Mouse (Mus musculus) natural killer cell, adult 2 months (primary cell): Measurements from ENCODE around the gene Jph3.

Source experiments
- DNase-seq, 2 experiments: peaks; one replicate each; pipeline ENCODE4 v3.0.0; 2022; ENCODE audit warnings: low spot score in 2 of 2

Gene Jph3

DNA sequence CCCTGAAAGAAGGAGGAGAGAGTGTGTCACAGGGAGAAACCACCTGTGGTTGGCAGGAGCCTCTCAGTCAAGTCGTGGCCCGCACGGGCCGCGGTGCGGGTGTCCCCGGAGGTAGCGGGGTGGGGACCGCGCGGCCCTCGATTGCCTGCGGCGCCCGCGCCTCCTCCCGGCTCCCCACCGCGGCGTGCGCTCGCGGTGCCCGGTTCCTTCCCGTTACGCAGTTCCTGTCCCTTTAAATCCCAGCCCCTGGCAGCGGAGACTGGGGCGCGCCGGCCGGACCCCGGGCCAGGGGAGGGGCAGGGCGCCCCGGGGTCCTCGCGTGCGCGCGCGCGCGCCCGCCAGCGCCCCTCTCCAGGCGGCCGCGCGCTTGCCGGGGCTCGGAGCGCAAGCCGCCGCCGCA lies 331 bp downstream of the Jph3 start:
- DNase-seq: no peak

DNA sequence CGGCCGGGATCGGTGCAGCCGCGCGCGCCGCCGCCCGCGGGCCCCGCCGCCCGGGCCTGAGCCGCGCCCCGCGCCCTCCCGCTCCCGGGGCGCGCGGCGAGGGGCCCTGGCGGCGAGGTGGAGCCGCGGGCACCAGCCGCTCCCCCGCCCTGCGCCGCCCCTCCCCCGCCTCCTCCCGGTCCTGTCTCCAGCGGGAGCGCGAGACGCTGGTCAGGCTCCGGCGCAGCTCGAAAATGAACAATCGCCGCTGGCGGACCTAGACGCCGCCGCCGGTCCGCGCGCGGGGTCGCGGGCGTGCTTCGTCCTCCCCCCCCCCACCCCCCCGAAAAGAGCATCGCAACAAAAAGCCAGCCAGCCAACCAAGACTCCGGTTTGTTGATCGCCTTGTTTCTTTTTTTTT lies 747 bp downstream of the Jph3 start:
- no peak for DNase-seq

DNA sequence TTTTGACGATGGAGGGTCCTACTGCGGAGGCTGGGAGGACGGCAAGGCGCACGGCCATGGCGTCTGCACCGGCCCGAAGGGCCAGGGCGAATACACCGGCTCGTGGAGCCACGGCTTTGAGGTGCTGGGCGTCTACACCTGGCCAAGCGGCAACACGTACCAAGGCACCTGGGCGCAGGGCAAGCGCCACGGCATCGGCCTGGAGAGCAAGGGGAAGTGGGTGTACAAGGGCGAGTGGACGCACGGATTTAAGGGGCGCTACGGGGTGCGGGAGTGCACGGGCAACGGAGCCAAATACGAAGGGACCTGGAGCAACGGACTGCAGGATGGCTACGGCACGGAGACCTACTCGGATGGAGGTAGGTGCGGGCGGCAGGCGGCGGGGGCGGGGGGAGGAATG lies 1.2 kb downstream of the Jph3 start:
- DNase-seq: no peak

DNA sequence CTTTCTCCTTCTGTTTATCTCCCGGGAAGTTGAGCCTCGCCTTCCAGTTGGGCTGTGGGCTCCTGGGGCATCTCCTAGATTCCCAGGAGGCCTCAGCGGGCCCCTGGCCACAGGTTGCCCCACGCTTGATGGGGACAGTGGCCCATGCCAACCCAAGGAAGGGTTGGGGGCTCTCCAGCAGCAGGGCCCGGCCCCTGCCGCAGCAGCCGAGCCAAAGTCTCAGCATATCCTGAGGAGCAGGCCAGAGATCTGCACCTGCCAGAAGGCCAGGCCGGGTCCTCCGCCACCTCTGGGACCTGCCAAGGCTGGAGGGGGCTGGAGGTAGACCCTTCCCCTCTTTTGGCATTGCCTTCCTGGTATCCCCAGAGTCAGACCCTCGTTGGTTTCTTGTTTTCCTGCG lies 1.6 kb downstream of the Jph3 start:
- DNase-seq: no peak

DNA sequence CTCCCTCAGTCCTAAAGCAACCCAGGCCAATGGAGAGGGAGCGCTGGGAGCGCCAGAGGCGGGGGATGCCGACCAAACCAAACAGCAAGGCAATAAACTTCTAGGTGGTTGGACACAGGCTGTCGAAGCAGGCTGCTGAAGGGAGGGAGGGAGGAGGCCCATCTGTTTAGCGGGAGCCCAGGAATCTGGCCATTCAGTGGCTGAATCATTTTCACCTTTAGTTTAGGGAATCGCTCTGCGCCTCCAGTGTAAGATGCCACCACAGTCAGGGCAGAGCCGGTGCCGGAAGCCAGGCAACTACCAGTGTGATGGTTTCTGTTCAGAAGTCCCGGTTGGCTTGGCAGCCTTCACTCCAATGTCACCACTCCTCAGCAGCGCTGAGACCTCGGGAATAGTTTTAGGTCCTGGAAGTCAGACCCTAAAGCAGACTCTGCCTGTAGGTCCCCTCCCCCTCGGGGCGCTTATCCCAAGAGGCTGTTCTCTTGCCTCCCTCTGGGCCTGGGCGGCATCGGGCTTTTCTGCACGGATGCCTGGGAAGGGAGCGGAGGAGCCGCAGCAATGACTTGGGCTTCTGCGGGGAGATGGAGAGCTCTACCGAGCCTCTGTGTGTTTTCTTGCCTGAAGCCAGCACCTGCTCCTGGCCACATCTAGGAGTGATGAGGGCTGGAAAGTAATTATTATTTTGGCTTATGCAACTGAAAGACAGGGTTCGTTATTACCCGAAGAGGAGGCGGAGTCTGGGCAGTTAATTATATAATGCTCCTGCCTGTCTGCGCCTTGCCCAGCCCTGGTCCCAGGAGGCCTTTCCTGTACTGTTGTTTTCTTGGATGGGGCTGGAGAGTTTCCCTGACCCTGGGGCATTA lies 2.3 kb downstream of the Jph3 start:
- no peak for DNase-seq

DNA sequence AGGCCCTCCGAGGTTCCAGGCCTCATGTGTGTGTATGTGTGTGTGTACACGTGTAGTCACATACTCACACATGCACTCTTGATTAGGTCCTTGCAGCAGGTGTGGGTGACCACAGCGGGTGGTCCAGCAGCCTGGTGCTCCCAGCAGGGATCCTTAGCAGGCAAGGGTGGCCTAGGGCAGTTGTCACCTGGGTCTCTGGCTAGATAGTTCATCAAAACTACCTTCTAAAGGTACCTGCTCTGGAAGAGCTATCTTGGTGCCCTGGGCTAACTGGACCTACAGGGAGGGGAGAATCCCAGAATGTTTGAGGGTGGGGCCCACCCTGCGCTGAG lies 2.9 kb downstream of the Jph3 start:
- no peak for DNase-seq

DNA sequence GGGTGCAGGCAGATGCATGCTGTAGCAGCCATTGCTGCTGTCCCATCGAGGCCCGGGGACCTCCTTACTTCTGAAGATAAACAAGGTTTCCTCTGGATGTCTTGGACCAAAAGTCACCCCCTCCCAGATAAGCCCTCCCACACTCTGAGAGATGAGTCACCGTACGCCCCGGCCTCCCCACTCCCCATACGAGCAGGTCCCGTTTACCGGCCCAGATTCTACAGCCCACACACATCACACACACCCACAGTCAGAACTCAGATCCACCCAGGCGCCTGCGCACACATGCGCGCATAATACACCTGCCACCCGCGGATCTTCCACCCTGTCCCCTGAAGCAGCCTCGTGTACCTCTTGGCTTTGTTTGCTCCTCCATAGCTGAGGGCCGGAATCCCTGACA lies 4.8 kb downstream of the Jph3 start:
- no peak for DNase-seq

DNA sequence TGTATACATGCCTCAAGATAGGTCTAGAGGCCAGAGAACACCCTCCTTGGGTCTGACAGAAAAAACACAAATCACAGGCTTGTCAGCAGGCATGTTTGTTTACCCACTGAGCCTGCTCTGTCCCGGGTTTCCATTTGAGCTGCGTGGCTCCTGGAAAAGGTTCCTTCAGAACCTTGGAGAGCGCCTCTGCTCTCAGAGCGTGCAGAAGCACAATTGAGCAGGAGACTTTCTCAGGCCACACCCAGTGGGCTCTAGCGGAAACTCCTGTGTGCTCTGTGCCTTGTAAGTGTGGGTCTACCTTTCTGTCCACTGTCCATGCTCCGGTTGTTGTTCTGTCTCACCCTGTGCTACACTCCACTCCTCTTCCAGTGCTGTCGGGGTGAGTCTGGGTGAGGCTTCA lies 6.8 kb downstream of the Jph3 start:
- no peak for DNase-seq

DNA sequence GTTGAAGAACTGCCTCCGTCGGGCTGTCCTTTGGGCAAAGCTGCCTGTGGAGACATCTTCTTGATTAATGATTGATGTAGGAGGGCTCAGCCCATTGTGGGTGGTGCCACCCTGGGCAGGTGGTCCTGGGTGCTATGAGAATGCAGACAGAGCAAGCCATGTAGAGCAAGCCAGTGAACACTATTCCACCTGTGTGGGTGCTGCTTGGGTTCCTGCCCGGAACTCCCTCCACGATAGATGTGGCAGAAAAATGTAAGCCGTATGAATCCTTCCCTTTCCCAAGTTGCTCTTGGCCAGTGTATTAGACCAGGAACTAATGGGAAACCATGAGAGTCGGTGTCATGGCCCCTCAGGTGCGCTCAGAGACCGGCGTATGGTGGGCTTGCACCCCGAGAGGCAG lies 11.3 kb downstream of the Jph3 start:
- DNase-seq: no peak

DNA sequence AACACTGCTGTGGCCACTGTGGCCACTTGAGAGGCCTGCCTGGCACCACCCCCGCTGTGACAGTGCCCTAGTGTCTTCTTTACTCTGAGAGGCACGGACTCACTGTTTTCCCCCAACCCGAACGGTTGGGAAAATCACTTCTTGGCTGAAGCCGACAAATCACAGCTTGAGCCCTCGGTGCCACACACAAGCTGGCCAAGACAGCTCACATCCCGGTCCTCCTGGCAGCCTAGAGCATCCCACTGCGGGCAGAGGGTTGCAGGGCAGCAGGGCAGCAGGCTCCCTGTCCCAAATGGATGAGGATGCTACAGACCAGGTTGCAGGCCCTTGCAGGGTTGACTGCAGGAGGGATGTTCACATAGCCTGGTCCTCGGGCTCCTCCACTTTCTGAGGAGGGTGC lies 20.1 kb downstream of the Jph3 start:
- DNase-seq: no peak

DNA sequence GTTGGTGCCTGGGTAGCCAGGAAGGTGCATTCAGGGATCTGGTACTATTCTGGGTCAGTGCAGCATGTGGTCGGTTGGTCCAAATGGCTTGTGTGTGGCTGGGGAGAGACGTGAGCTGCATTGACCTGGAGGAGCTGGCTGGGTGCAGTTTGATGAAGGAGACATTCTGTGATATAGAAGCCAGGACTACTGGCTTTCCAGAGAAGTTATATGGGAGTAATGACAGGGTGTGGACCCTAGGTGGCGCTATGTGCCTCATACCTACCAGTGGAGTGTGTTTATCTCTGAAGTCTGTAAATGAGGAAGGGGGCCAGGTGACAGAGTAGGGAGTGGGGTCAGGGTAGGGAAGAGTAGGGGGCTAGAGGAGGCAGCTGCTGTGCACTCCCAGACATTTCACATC lies 21.1 kb downstream of the Jph3 start:
- no peak for DNase-seq

DNA sequence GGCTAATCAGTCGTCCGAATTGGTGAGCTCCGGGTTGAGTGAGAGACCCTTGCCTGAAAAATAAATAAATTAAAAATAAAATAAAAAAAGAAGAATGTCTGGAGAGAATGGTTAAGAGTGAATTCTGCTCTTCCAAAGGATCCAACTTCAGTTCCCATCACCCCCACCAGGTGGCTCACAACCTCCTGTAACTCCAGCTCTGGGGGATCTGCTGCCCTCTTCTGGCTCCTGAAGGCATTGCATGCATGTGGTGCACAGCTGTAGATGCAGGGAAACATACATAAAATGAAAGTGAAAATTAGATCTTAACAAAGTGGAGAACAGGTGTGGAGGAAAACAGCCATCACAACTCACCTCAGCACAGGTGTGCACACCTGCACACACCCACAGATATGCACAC lies 22.0 kb downstream of the Jph3 start:
- peak; percentile 36 to 60 for DNase-seq

DNA sequence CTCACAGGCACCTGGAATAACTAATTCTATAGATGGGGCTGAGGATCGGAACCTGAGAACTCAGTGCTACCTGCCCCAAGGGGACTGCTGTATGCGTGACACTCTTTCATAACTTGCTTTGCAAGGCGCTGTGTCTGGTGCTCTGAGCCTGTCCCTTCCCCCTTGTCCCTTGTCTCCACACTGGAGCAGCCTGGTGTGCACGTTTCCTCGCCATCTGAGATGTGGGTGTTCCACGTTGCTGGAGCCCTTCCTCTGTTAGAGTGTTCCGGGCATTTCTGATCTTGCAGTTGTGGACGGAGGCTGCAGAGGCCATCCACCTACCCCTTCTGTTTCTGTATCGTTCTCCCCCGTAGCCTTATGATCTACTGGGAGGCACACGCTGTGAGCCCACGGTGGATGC lies 29.0 kb downstream of the Jph3 start:
- DNase-seq: no peak

DNA sequence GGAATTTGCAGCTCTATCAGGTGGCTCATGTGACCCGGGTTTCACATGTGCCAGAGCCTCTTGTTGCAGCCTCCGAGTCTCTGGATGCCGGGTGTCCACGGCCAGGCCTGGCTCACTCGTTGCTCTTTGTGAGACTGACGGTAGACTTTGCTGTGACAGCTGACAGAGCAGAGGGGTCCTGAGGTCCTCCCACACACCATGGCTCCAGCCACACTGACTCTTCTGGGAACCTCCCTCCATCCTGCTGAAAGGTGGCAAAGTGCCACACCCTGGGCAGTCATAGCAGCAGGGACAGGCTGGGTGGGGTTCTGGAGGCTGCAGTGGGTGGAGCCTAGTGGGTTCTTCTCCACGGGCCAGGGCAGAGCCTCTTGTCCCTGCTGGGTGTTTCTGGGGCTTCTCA lies 31.1 kb downstream of the Jph3 start:
- DNase-seq: no peak

DNA sequence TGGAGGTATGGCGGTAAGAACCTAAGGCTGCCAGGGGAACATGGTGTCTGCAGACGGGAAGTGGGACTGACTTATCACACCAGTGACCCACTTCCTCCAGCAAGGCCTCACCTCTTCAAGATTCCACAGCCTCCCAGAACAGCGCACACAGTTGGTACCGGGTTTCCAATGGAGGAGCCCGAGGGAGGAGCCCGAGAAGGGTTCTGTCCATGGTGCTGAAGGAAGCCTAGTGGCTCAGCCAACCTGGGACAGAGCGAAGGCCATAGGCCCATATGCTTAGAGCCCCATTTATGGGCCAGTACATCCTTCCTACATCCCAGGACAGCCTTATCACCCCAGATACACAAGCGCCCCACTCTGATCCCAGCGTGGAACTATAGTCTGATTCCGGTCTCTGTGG lies 32.1 kb downstream of the Jph3 start:
- no peak for DNase-seq

DNA sequence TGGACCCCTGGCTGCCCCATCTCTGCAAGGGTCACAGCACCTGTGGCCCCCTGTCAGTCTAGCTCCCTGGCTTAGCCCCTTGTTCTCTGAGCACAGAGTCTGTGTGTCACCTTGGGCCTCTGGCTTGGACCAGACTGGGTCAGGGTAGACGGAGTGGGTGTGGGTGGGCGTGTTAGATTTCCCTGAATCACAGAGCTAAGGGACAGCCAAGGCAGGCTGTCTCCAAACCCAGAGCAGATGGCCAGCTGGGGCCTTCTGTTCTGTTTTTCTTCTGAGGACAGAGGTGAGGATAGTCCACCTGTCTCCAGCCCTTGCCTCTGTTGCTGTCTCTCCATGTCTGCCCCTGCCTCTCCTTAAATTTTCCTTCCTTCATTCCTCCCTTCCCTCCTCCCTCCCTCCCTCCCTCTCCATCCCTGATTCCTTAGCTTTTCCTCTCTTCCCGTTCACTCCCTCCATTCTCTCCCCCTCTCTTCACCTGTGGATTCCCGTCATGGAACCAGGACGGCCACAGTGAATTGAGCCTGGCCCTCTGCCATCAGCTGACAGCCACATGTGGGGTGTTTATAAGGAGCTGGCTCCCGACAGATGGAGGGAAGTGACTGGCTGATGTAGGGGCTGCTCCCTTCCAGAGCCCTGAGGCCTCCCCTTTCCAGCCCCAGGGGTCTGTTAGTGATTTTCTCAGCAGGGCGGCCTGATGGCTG lies 33.7 kb downstream of the Jph3 start:
- DNase-seq: no peak

DNA sequence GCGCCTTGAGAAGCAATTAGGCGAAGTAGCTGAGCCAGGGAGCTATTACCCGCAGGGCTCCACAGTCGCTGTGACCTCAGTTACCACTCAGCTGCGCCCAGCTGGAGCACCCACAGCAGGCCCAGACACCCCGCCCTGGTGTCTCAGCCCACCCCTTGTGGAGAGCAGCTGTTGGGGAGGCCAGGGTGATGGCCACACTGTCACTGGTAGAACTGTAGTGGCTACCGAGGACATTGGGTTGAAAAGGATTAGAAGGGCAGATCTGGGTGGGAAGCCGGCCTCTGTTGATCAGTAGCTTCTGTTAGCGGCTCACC lies 34.2 kb downstream of the Jph3 start:
- no peak for DNase-seq

DNA sequence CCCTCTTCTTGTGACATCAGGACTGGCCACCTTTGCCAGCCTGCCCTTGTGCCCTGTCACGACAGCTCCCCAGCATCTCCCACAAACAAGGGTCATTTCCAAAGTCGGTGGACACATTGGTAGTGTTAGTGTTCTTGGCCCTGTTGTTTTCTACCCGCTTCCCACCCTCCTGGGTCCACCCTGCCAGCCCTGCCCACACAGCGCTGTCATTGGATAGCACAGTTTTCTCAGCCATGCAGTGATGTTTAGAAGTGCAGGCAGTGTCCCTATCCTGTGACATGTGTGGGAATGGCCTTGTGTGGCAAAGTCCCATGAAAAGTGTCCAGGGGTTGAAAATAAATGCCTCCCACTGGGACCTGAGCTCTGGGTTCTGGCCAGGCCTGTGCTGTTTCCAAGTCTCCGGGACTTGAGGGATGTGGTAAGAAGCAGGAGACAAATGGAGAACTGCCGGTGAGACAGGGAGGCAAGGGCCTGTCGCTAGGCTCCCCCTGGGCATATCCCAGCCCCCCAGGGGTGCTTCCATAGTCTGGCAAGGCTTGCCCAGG lies 36.2 kb downstream of the Jph3 start:
- no peak for DNase-seq

DNA sequence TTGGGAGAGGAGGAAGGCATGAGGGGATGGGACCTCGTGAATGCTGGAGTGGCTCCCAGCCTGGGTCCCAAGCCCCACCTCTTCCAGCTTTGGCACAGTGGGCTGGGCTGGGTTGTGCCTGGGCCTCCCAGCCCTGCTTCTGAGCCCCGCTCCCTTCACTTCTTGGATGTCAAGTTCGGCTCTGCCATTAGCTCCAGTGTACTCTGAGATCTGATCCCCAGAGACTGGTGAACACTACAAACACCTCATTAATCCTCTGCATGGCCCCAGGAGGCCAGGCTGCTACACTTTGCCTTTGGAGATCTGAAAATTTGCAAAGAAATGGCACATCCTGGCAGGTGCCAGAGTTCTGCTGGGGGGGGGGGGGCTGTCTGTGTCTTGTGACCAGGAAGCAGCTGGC lies 39.7 kb downstream of the Jph3 start:
- DNase-seq: no peak

DNA sequence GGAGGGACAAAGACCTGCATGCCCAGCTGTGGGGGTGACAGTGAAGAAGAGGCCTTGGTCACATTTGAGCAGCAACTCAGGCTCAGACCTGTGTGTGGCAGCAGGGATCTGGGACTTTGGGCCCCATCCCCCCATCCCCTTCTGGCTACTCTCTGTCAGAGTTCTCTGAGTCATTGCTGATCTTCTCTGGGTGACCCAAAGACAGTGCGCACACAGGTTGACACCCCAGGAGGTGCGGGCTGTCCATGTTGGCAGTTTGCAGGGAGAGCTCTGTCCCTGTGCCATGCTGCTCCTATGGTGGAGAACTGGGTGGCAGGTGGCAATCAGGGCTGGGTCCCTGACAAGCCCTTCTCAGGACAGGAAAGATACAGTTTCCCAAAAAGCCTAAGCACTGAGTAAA lies 40.2 kb downstream of the Jph3 start:
- no peak for DNase-seq

DNA sequence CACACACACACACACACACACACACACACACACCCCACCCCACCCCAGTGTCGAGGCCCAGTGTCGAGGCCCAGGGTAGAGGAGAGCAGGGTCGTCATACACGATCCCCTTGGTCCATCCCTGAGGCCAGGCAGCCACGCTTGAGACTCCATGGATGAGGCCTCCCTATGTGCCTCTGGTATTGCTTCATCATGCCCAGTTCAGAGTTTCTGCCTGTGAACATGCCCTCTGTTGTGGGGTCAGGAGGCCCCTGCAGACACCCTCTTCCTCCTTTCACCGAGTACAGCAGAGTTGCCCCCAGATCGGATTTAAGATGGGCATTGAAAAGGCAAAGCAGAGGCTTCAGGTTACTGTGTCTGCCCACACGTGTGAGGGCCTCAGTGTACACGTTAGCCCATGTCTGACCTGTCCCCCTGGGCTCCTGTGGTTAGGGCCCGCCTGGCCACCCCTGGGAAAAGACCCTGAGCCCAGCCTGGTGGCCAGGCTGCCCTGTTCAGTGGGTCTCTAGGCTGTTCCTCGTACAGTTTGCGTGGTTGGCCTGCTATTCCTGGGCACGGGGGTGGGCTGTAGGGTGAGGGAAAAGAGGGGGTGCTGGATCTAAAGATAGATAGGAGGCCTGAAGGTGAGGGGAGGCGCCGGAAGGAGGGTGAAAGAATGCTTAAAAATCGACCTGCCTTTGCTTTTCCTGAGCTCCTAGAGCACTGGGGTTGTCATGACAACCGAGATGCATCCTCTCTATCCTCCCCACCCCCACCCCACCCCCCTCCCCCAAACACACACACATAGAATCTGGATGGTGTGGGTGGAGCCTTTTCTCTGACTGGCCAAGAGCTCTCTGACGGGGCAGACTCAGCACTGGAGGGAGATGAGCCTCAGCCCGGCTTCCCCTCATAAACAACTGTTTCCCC lies 41.7 kb downstream of the Jph3 start:
- no peak for DNase-seq

DNA sequence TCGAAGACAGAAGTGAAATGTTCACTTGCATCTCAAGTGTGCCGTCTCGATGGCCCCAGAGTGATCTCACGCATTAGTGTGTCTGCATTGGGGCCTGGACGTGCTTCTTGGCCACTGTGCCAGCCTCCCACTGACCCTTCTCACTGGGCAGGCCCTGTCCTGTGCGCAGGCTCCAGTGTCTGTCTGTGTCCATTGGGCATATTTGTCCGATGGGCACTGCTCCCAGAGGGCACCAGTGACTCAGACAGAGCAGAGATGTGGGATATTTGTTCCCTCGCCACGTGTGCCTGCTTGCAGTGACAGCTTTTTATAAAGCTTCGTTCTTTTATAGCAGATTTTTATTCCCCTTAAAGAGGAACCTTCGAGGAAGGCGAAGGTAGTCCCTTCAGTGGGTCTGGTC lies 44.5 kb downstream of the Jph3 start:
- no peak for DNase-seq

DNA sequence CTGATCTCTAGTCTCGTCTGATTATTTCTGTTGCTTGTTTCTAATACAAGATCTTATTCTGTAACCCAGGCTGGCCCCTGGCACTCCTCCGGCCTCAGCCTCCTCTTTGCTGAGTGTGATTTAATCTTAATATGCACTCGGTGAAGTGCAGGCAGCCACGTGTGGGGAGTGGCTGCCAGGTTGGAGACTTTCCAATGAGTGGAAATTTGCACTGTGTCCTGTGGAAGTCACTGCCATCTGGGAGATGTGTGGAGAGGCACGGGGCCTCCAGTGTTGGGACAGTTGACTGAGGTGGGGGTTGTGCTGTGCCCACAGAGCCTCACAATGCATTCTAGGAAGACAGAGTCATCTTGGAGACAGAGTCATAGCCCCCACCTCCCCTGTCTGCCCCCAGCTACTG lies 53.1 kb downstream of the Jph3 start:
- no peak for DNase-seq
